ENCODE assay signal across 11 mouse cellular contexts in the genomic region with DNA sequence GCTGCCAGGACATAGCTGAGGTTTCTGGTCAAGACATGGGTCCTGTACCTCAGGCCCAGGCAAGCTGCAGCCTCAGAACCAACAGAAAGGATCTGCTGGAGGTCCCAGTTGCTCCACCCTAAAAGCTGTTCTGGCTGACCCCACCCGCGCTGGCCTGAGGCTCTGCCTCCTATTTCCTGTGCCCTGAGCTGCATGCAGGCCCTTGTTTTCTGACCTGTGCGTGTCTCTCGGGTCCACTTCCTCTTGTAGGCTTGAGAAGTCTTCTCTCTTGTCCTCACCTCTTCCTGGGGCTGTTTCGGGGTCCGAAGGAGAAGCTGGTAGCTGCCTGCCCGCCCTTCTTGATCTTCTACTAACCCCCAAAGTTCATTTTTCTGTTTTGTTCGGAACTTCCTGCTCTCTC. TPM values are rescaled to one million over a fixed set of nuclear protein-coding genes. Genes with fewer than 3 reads are reported as not detected.
DNase-seq lines count a peak whose midpoint lies in the region; ATAC-seq and TF ChIP-seq lines count a peak whose summit lies in the region.
"Had no signal": no experiment of that assay in that cellular context is flagged by ENCODE, and none has a peak within 500 bp of the region (broad histone marks: within the 10 kb centered on the region; RNA-seq: fewer than 3 reads in every experiment).

No protein-coding gene starts in this region.

- H3K4me1 ChIP-seq in kidney, adult 2 months (ENCODE audit: control insufficient read depth, insufficient read depth, low read length): no peaks in the 10 kb centered on the region; the same call in 1 of the 2 replicates
- peaks cover 18% of the 10 kb centered on the region for H3K4me1 ChIP-seq in kidney, embryonic 15.5 days
- H3K4me1 ChIP-seq in brown adipose tissue, adult 24 weeks (ENCODE audit: control insufficient read depth, insufficient read depth, insufficient read length, low read length): no peaks in the 10 kb centered on the region
- peaks cover 7% of the 10 kb centered on the region for H3K4me1 ChIP-seq in forebrain, embryonic 16.5 days (replicated peaks; ENCODE audit: control insufficient read depth, insufficient read depth, low read length)

- TF ChIP-seq CTCF in kidney, adult 2 months (conservative IDR thresholded peaks at IDR 0.05; ENCODE audit: insufficient read depth, insufficient read length, low read depth, low read length): no peak

- no peak for ATAC-seq in kidney, embryonic 15.5 days (replicated peaks; ENCODE audit: low FRiP score)
- ATAC-seq in erythroid progenitor cell, adult 5-6 weeks (replicated peaks; ENCODE audit: low FRiP score, poor library complexity, severe bottlenecking): no peak
- no peak for ATAC-seq in forebrain, embryonic 16.5 days
- ATAC-seq: Patski had no signal

- H3K4me3 ChIP-seq in kidney, adult 2 months (ENCODE audit: insufficient read depth, low read depth, low read length): no peak overlapping the region
- H3K4me3 ChIP-seq in kidney, embryonic 15.5 days (replicated peaks): no peak overlapping the region
- H3K4me3 ChIP-seq in brown adipose tissue, adult 24 weeks (ENCODE audit: insufficient read depth, low read depth, low read length): no peak overlapping the region
- no peak overlapping the region for H3K4me3 ChIP-seq in macrophage (ENCODE audit: inconsistent target)
- no peak overlapping the region for H3K4me3 ChIP-seq in forebrain, embryonic 16.5 days (replicated peaks; ENCODE audit: low read length)

- no peak overlapping the region for H3K9ac ChIP-seq in kidney, embryonic 15.5 days
- no peak overlapping the region for H3K9ac ChIP-seq in forebrain, embryonic 16.5 days (replicated peaks; ENCODE audit: low read depth, low read length)

- no peaks in the 10 kb centered on the region for H3K79me2 ChIP-seq in macrophage (ENCODE audit: inconsistent target)

- no peak for TF ChIP-seq POLR2A in kidney, adult 2 months (IDR thresholded peaks at IDR 0.05; ENCODE audit: low read depth, low read length)

- DNase-seq in kidney, adult 2 months: peak; percentile 58
- DNase-seq in kidney, postnatal 4 days: peak; percentile 37 to 57
- no peak for DNase-seq in urinary bladder, adult 2 months (ENCODE audit: low spot score)
- DNase-seq: thymus, adult 18-20 months had no signal

- H3K36me3 ChIP-seq in kidney, adult 2 months (ENCODE audit: control insufficient read depth, insufficient read depth, low read length): no peaks in the 10 kb centered on the region
- H3K36me3 ChIP-seq in kidney, embryonic 15.5 days: no peaks in the 10 kb centered on the region
- no peaks in the 10 kb centered on the region for H3K36me3 ChIP-seq in macrophage (ENCODE audit: inconsistent target)
- H3K36me3 ChIP-seq in forebrain, embryonic 16.5 days (ENCODE audit: control insufficient read depth, insufficient read depth): no peaks in the 10 kb centered on the region

- H3K4me2 ChIP-seq in kidney, embryonic 15.5 days: no peak overlapping the region
- H3K4me2 ChIP-seq in forebrain, embryonic 16.5 days (ENCODE audit: low read length): no peak overlapping the region

- 53% methylated on average over 8 of the region's 8 CpGs for WGBS in kidney, adult 2 months
- 54% methylated on average over 8 of the region's 8 CpGs for WGBS in kidney, embryonic 15.5 days
- WGBS in macrophage (ENCODE audit: missing documents): 11% methylated on average over 8 of the region's 8 CpGs
- 78% methylated on average over 8 of the region's 8 CpGs for WGBS in forebrain, embryonic 16.5 days

- no peaks in the 10 kb centered on the region for H3K27me3 ChIP-seq in kidney, adult 2 months (replicated peaks; ENCODE audit: control insufficient read depth, insufficient read depth, low read length)
- peaks cover 7% of the 10 kb centered on the region; the same call in 1 of the 2 replicates for H3K27me3 ChIP-seq in kidney, embryonic 15.5 days
- H3K27me3 ChIP-seq in forebrain, embryonic 16.5 days (replicated peaks; ENCODE audit: control insufficient read depth, insufficient read depth, low read length): no peaks in the 10 kb centered on the region

- peak overlapping the region; percentile 34 for H3K27ac ChIP-seq in kidney, adult 2 months (ENCODE audit: insufficient read depth, low read depth, low read length)
- H3K27ac ChIP-seq in kidney, embryonic 15.5 days: no peak overlapping the region
- peak overlapping the region; percentile 60 for H3K27ac ChIP-seq in brown adipose tissue, adult 24 weeks (replicated peaks; ENCODE audit: low read depth, low read length)
- peak overlapping the region; percentile 61 for H3K27ac ChIP-seq in macrophage
- no peak overlapping the region for H3K27ac ChIP-seq in forebrain, embryonic 16.5 days (ENCODE audit: low read length)

- H3K9me3 ChIP-seq in kidney, embryonic 15.5 days (replicated peaks): no peaks in the 10 kb centered on the region
- no peaks in the 10 kb centered on the region for H3K9me3 ChIP-seq in forebrain, embryonic 16.5 days (ENCODE audit: control insufficient read depth, low read length)

RNA-seq across cellular contexts. Expression of gene Cebpe, which starts 0.9 kb away (rescaled TPM):
- polyA plus RNA-seq in kidney, adult 2 months (2012; rRNA removed): 0.20 and 0.30 TPM in 2 replicates
- 0.21 TPM in 1 of 2 replicates, not detected in the other for polyA plus RNA-seq in kidney, embryonic 15.5 days (2015; fragmentation: Nextera tagmentation; extraction: Ambion mirVana)
- polyA plus RNA-seq in brown adipose tissue, adult 24 weeks (2012; ENCODE audit: insufficient read depth, insufficient read length, missing spikeins): not detected in 2 replicates
- total RNA-seq in macrophage (2018; cell fraction: chromatin; rRNA removed): not detected
- under 1 TPM in 21 of 26 experiments, not detected in 5; 0.10 to 0.47 (median 0.19) TPM for total RNA-seq in macrophage (2018; cell fraction: cytosol; rRNA removed)
- under 1 TPM in 5 of 26 experiments, not detected in 21; 0.44 to 0.98 (median 0.65) TPM for total RNA-seq in macrophage (2018; cell fraction: nucleus; rRNA removed)
- 0.42 to 0.85 TPM in 2 of 3 replicates, not detected in the other for polyA plus RNA-seq in macrophage (2018)
- total RNA-seq in erythroid progenitor cell, adult 5-6 weeks (2015; ENCODE audit: low replicate concordance): 14.7 and 25.9 TPM in 2 replicates
- total RNA-seq in erythroid progenitor cell, adult 5-6 weeks (2017; ENCODE audit: low replicate concordance): 9.4 and 12.4 TPM in 2 replicates
- not detected in 2 replicates for polyA plus RNA-seq in forebrain, embryonic 16.5 days (2015; fragmentation: Nextera tagmentation; extraction: Ambion mirVana)
- polyA plus RNA-seq in urinary bladder, adult 2 months (2012; rRNA removed): 0.40 and 0.47 TPM in 2 replicates
- polyA plus RNA-seq: cortical plate, adult 2 months; Patski had no signal

RNA-seq across cellular contexts. Expression of gene Gm29776, which starts 14.2 kb away (rescaled TPM):
- polyA plus RNA-seq in kidney, adult 2 months (2012; rRNA removed): 0.16 and 0.20 TPM in 2 replicates
- 0.09 and 0.21 TPM in 2 replicates for polyA plus RNA-seq in kidney, embryonic 15.5 days (2015; fragmentation: Nextera tagmentation; extraction: Ambion mirVana)
- not detected in 2 replicates for polyA plus RNA-seq in brown adipose tissue, adult 24 weeks (2012; ENCODE audit: insufficient read depth, insufficient read length, missing spikeins)
- not detected for total RNA-seq in macrophage (2018; cell fraction: chromatin; rRNA removed)
- not detected for total RNA-seq in macrophage (2018; cell fraction: cytosol; rRNA removed)
- total RNA-seq in macrophage (2018; cell fraction: nucleus; rRNA removed): under 1 TPM in 1 of 26 experiments, not detected in 25; 0.34 TPM
- polyA plus RNA-seq in macrophage (2018): not detected in 3 replicates
- total RNA-seq in erythroid progenitor cell, adult 5-6 weeks (2015; ENCODE audit: low replicate concordance): not detected in 2 replicates
- total RNA-seq in erythroid progenitor cell, adult 5-6 weeks (2017; ENCODE audit: low replicate concordance): not detected in 2 replicates
- 0.14 and 0.16 TPM in 2 replicates for polyA plus RNA-seq in forebrain, embryonic 16.5 days (2015; fragmentation: Nextera tagmentation; extraction: Ambion mirVana)
- 0.06 and 0.14 TPM in 2 replicates for polyA plus RNA-seq in urinary bladder, adult 2 months (2012; rRNA removed)

RNA-seq across cellular contexts. Expression of gene Acin1, which starts 26.1 kb away (rescaled TPM):
- polyA plus RNA-seq in kidney, adult 2 months (2012; rRNA removed): 79.2 and 79.4 TPM in 2 replicates
- 142 and 145 TPM in 2 replicates for polyA plus RNA-seq in kidney, embryonic 15.5 days (2015; fragmentation: Nextera tagmentation; extraction: Ambion mirVana)
- polyA plus RNA-seq in brown adipose tissue, adult 24 weeks (2012; ENCODE audit: insufficient read depth, insufficient read length, missing spikeins): 47.2 and 50.6 TPM in 2 replicates
- total RNA-seq in macrophage (2018; cell fraction: chromatin; rRNA removed): 1,000 to 10,000 TPM in 2 of 26 experiments, 100 to 1,000 TPM in 24; 474 to 1,047 (median 828) TPM
- 100 to 1,000 TPM in 4 of 26 experiments, 10 to 100 TPM in 22; 55.1 to 115 (median 81.7) TPM for total RNA-seq in macrophage (2018; cell fraction: cytosol; rRNA removed)
- 100 to 1,000 TPM; 278 to 587 (median 391) TPM for total RNA-seq in macrophage (2018; cell fraction: nucleus; rRNA removed)
- 92.8 to 195 TPM (median 119 TPM) in 3 replicates for polyA plus RNA-seq in macrophage (2018)
- total RNA-seq in erythroid progenitor cell, adult 5-6 weeks (2015; ENCODE audit: low replicate concordance): 153 and 270 TPM in 2 replicates
- 381 and 431 TPM in 2 replicates for total RNA-seq in erythroid progenitor cell, adult 5-6 weeks (2017; ENCODE audit: low replicate concordance)
- polyA plus RNA-seq in forebrain, embryonic 16.5 days (2015; fragmentation: Nextera tagmentation; extraction: Ambion mirVana): 141 and 150 TPM in 2 replicates
- 129 and 169 TPM in 2 replicates for polyA plus RNA-seq in urinary bladder, adult 2 months (2012; rRNA removed)

RNA-seq across cellular contexts. Expression of gene 1700123O20Rik, which starts 26.8 kb away (rescaled TPM):
- 54.0 and 57.5 TPM in 2 replicates for polyA plus RNA-seq in kidney, adult 2 months (2012; rRNA removed)
- polyA plus RNA-seq in kidney, embryonic 15.5 days (2015; fragmentation: Nextera tagmentation; extraction: Ambion mirVana): 85.9 and 88.7 TPM in 2 replicates
- polyA plus RNA-seq in brown adipose tissue, adult 24 weeks (2012; ENCODE audit: insufficient read depth, insufficient read length, missing spikeins): 33.3 and 43.1 TPM in 2 replicates
- 10 to 100 TPM in 10 of 26 experiments, 1 to 10 TPM in 16; 3.8 to 17.7 (median 8.6) TPM for total RNA-seq in macrophage (2018; cell fraction: chromatin; rRNA removed)
- total RNA-seq in macrophage (2018; cell fraction: cytosol; rRNA removed): 10 to 100 TPM; 16.1 to 33.0 (median 26.2) TPM
- total RNA-seq in macrophage (2018; cell fraction: nucleus; rRNA removed): 10 to 100 TPM in 20 of 26 experiments, 1 to 10 TPM in 6; 7.2 to 27.1 (median 16.6) TPM
- polyA plus RNA-seq in macrophage (2018): 23.0 to 29.4 TPM (median 23.7 TPM) in 3 replicates
- total RNA-seq in erythroid progenitor cell, adult 5-6 weeks (2015; ENCODE audit: low replicate concordance): 45.7 and 46.9 TPM in 2 replicates
- 16.3 and 29.4 TPM in 2 replicates for total RNA-seq in erythroid progenitor cell, adult 5-6 weeks (2017; ENCODE audit: low replicate concordance)
- 72.8 and 76.3 TPM in 2 replicates for polyA plus RNA-seq in forebrain, embryonic 16.5 days (2015; fragmentation: Nextera tagmentation; extraction: Ambion mirVana)
- 55.7 and 64.4 TPM in 2 replicates for polyA plus RNA-seq in urinary bladder, adult 2 months (2012; rRNA removed)

Comparison
In these comparisons a context has a peak if more than half of its experiments do, and no peak if none do; other contexts are left out.
1. H3K27ac ChIP-seq: peak in kidney, adult 2 months (single experiment), brown adipose tissue, adult 24 weeks (single experiment) and macrophage (single experiment); none in kidney, embryonic 15.5 days (single experiment) and forebrain, embryonic 16.5 days (single experiment).